Mouse (Mus musculus): ENCODE results near the gene Klk1b24.

- TF ChIP-seq USF2 (conservative IDR thresholded peaks at IDR 0.05; ENCODE audit: low read depth, low read length): no peak
- TF ChIP-seq TBP (conservative IDR thresholded peaks at IDR 0.05; ENCODE audit: low read depth, low read length): no peak
- TF ChIP-seq USF1 (IDR thresholded peaks at IDR 0.05; ENCODE audit: low read depth, low read length): no peak
These were observed 27.6 kb downstream of the Klk1b24 start, which contains the start of gene Klk1b5 for GRCm38 (mm10) chr7:44215645-44216044.
